Mouse (Mus musculus) midbrain, embryonic 14.5 days (tissue): ENCODE measurements around the gene Metap2. TPM values are rescaled to one million over a fixed set of nuclear protein-coding genes. Genes with fewer than 3 reads are reported as not detected.

Experiments
- ATAC-seq: fragments of 200-750 bp; cut with Nextera tagmentation; 2 replicates; pipeline ENCODE4 v1.8.0; 2017; ENCODE audit warnings: moderate number of reproducible peaks, moderate library complexity; ENCODE audit not compliant: low FRiP score, low TSS enrichment
- DNase-seq: peaks from one replicate; pipeline ENCODE4 v3.0.0-alpha.2; 2015
- H3K27ac ChIP-seq: fragments of 300-500 bp; sonication (generic); replicated peaks from 2 replicates; pipeline ENCODE4 v1.5.1; 2014; ENCODE audit warnings: mild to moderate bottlenecking, low read depth, low read length, moderate library complexity
- H3K27me3 ChIP-seq: fragments of 300-500 bp; sonication (generic); 2 replicates; pipeline ENCODE4 v1.6.1; 2014; ENCODE audit warnings: low read length, control low read depth, mixed read lengths; ENCODE audit not compliant: control insufficient read depth, insufficient read depth
- H3K36me3 ChIP-seq: fragments of 300-500 bp; sonication (generic); 2 replicates; pipeline ENCODE4 v1.6.1; 2014; ENCODE audit warnings: low read length, control low read depth; ENCODE audit not compliant: control insufficient read depth, insufficient read depth
- H3K4me1 ChIP-seq: fragments of 300-500 bp; sonication (generic); 2 replicates; pipeline ENCODE4 v1.6.1; 2014; ENCODE audit warnings: mild to moderate bottlenecking, antibody characterized with exemption, low read length, control low read depth; ENCODE audit not compliant: control insufficient read depth, insufficient read depth
- H3K4me2 ChIP-seq: fragments of 300-500 bp; sonication (generic); 2 replicates; pipeline ENCODE4 v1.6.1; 2014; ENCODE audit warnings: mild to moderate bottlenecking, low read length, moderate library complexity
- H3K4me3 ChIP-seq: fragments of 300-500 bp; sonication (generic); replicated peaks from 2 replicates; pipeline ENCODE4 v1.5.1; 2014; ENCODE audit warnings: low read depth, low read length
- H3K9ac ChIP-seq: fragments of 300-500 bp; sonication (generic); replicated peaks from 2 replicates; pipeline ENCODE4 v1.6.1; 2014; ENCODE audit warnings: mild to moderate bottlenecking, low read length, moderate library complexity
- H3K9me3 ChIP-seq: fragments of 300-500 bp; sonication (generic); 2 replicates; pipeline ENCODE4 v1.6.1; 2016; ENCODE audit warnings: low read length, control low read depth, mixed read lengths; ENCODE audit not compliant: control insufficient read depth
- WGBS: fragments of 180-500 bp; shearing (Covaris S2); extraction: QIAGEN DNeasy Blood & Tissue Kit; methylation state at CpG from one replicate; pipeline ENCODE4 v1.1.7; 2014; 5-methylcytosine and 5-hydroxymethylcytosine counted together
- polyA plus RNA-seq: library from polyadenylated mRNA; unstranded; fragments of >200 nt; fragmentation: Nextera tagmentation; extraction: Ambion mirVana; gene quantifications from 2 replicates; pipeline ENCODE4 v1.2.1, GENCODE M21; 2014

Metap2 gene
- polyA plus RNA-seq, 1 experiment from 2014 or later: 173 TPM

GRCm38 (mm10) chr10:93907376-93907775 is 10.5 kb upstream of the Metap2 start:
- Histone ChIP-seq H3K9me3 (no peaks in the 10 kb centered on the region), H3K4me1 (no peaks in the 10 kb centered on the region), H3K27me3 (no peaks in the 10 kb centered on the region), H3K9ac (no peak overlapping the region), H3K27ac (no peak overlapping the region), H3K36me3 (no peaks in the 10 kb centered on the region), H3K4me2 (no peak overlapping the region), H3K4me3 (no peak overlapping the region)
- ATAC-seq (no peak), DNase-seq (no peak)
- 74% methylated on average over 10 of the region's 10 CpGs for WGBS

GRCm38 (mm10) chr10:93899907-93900306 is 3.0 kb upstream of the Metap2 start:
- Histone ChIP-seq H3K27me3 (no peaks in the 10 kb centered on the region), H3K4me2 (no peak overlapping the region), H3K4me1 (no peaks in the 10 kb centered on the region), H3K4me3 (no peak overlapping the region), H3K36me3 (no peaks in the 10 kb centered on the region), H3K9me3 (no peaks in the 10 kb centered on the region), H3K9ac (no peak overlapping the region), H3K27ac (no peak overlapping the region)
- no peak for DNase-seq
- 91% methylated on average over 11 of the region's 11 CpGs for WGBS
- no peak for ATAC-seq

- Histone ChIP-seq H3K4me2 (no peak overlapping the region), H3K4me3 (no peak overlapping the region), H3K36me3 (no peaks in the 10 kb centered on the region), H3K9me3 (no peaks in the 10 kb centered on the region), H3K9ac (no peak overlapping the region), H3K4me1 (no peaks in the 10 kb centered on the region), H3K27me3 (no peaks in the 10 kb centered on the region), H3K27ac (no peak overlapping the region)
- no peak for ATAC-seq
- 80% methylated on average over 2 of the region's 2 CpGs for WGBS
- DNase-seq: no peak
Observed at GRCm38 (mm10) chr10:93899303-93899702, 2.4 kb upstream of the Metap2 start.

GRCm38 (mm10) chr10:93892551-93892950 is 4.3 kb downstream of the Metap2 start:
- DNase-seq: no peak
- H3K27ac ChIP-seq: no peak overlapping the region
- no peaks in the 10 kb centered on the region for H3K9me3 ChIP-seq
- WGBS: 92% methylated on average over 4 of the region's 4 CpGs
- H3K27me3 ChIP-seq: no peaks in the 10 kb centered on the region
- H3K4me1 ChIP-seq: peaks cover 5% of the 10 kb centered on the region
- no peak for ATAC-seq
- no peak overlapping the region for H3K4me2 ChIP-seq
- no peak overlapping the region for H3K9ac ChIP-seq
- H3K36me3 ChIP-seq: no peaks in the 10 kb centered on the region
- no peak overlapping the region for H3K4me3 ChIP-seq

- Histone ChIP-seq H3K4me1 (peaks cover 5% of the 10 kb centered on the region), H3K4me2 (no peak overlapping the region), H3K9ac (no peak overlapping the region), H3K27ac (no peak overlapping the region), H3K9me3 (no peaks in the 10 kb centered on the region), H3K4me3 (no peak overlapping the region), H3K27me3 (no peaks in the 10 kb centered on the region), H3K36me3 (peaks cover 9% of the 10 kb centered on the region)
- DNase-seq (no peak), ATAC-seq (no peak)
- WGBS: 97% methylated on average over 1 of the region's 1 CpGs
Observed at GRCm38 (mm10) chr10:93891031-93891430, 5.9 kb downstream of the Metap2 start.

- Histone ChIP-seq H3K4me2 (peak overlapping the region; percentile 76), H3K9me3 (no peaks in the 10 kb centered on the region), H3K4me3 (peak overlapping the region; percentile 93), H3K4me1 (peaks cover 5% of the 10 kb centered on the region), H3K27me3 (no peaks in the 10 kb centered on the region), H3K9ac (0 out of 2 replicates have a peak overlapping the region, but pooled peaks have one; percentile 91), H3K36me3 (peaks cover 14% of the 10 kb centered on the region), H3K27ac (no peak overlapping the region; the same call in 1 of the 2 replicates)
- 65% methylated on average over 4 of the region's 4 CpGs for WGBS
- ATAC-seq (no peak), DNase-seq (no peak)
Observed at GRCm38 (mm10) chr10:93890565-93890964, 6.3 kb downstream of the Metap2 start.

- no peak for ATAC-seq
- H3K4me3 ChIP-seq: peak overlapping the region; percentile 93
- WGBS: under 1% methylated on average over 22 of the region's 22 CpGs
- H3K27ac ChIP-seq: peak overlapping the region; percentile 93
- H3K9me3 ChIP-seq: no peaks in the 10 kb centered on the region
- DNase-seq: no peak
- H3K27me3 ChIP-seq: no peaks in the 10 kb centered on the region
- H3K4me1 ChIP-seq: peaks cover 5% of the 10 kb centered on the region
- H3K4me2 ChIP-seq: peak overlapping the region; percentile 76
- H3K9ac ChIP-seq: peak overlapping the region; percentile 91
- H3K36me3 ChIP-seq: peaks cover 19% of the 10 kb centered on the region
Observed at GRCm38 (mm10) chr10:93889976-93890375, 6.9 kb downstream of the Metap2 start.

- under 1% methylated on average over 23 of the region's 30 CpGs for WGBS
- ATAC-seq: peak; percentile 98
- Histone ChIP-seq H3K9ac (peak overlapping the region; percentile 91), H3K4me1 (peaks cover 5% of the 10 kb centered on the region), H3K4me2 (peak overlapping the region; percentile 76), H3K4me3 (peak overlapping the region; percentile 93), H3K27me3 (no peaks in the 10 kb centered on the region), H3K9me3 (no peaks in the 10 kb centered on the region), H3K36me3 (peaks cover 23% of the 10 kb centered on the region), H3K27ac (peak overlapping the region; percentile 93)
- peak; percentile 96 for DNase-seq
Observed at GRCm38 (mm10) chr10:93889579-93889950, 7.3 kb downstream of the Metap2 start.

GRCm38 (mm10) chr10:93888935-93889578 is 7.8 kb downstream of the Metap2 start:
- peak; percentile 73 for ATAC-seq
- peak overlapping the region; percentile 93 for H3K4me3 ChIP-seq

More at GRCm38 (mm10) chr10:93888935-93889578, 7.8 kb downstream of the Metap2 start:
- DNase-seq: peak; percentile 63
- Histone ChIP-seq H3K4me1 (peaks cover 5% of the 10 kb centered on the region), H3K27ac (peak overlapping the region; percentile 93), H3K27me3 (no peaks in the 10 kb centered on the region), H3K36me3 (peaks cover 24% of the 10 kb centered on the region), H3K4me2 (peak overlapping the region; percentile 76), H3K9ac (peak overlapping the region; percentile 91), H3K9me3 (no peaks in the 10 kb centered on the region)
- under 1% methylated on average over 38 of the region's 38 CpGs for WGBS
